Mouse (Mus musculus) ES-E14 (cell line): Measurements from ENCODE around the gene Prkag2.

Experiments
- CHD2 ChIP-seq: IDR thresholded peaks from 2 replicates; pipeline ENCODE4 v1.6.1; 2014; ENCODE audit warnings: mild to moderate bottlenecking, low read depth, low read length, inconsistent platforms
- HCFC1 ChIP-seq: IDR thresholded peaks from 2 replicates; pipeline ENCODE4 v1.6.1; 2012; ENCODE audit warnings: low read length, inconsistent platforms, borderline replicate concordance; ENCODE audit not compliant: insufficient read depth
- MAFK ChIP-seq: IDR thresholded peaks from 2 replicates; pipeline ENCODE4 v1.6.1; 2014; ENCODE audit warnings: mild to moderate bottlenecking, low read depth, low read length, inconsistent platforms; ENCODE audit not compliant: insufficient read depth
- ZNF384 ChIP-seq: IDR thresholded peaks from 2 replicates; pipeline ENCODE4 v1.6.1; 2012; ENCODE audit warnings: low read depth, low read length, inconsistent platforms

DNA sequence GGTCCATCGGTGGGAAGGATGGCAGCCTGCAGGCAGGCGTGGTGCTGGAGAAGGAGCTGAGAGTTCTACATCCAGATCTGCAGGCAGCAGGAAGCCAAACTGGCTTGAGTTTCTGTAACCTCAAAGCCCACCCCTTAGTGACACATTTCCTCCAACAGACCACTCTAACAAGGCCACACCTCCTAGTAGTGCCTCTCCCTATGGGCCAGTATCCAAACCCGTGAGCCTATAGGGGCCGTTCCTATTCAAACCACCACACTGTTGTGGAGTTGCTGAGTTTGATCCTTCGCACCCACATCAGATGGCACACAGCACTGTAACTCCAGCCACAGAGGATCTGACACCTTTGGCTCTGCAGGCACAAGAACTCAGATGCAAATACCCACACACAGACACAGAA, 185.3 kb downstream of the Prkag2 start:
- TF ChIP-seq CHD2 (no peak), HCFC1 (no peak), ZNF384 (no peak), MAFK (no peak)
